Mouse (Mus musculus) limb, embryonic 14.5 days (tissue): ENCODE data around the gene Shpk. TPM values are rescaled to one million over a fixed set of nuclear protein-coding genes. Genes with fewer than 3 reads are reported as not detected.

Experiments
- ATAC-seq: fragments of 200-750 bp; cut with Nextera tagmentation; 2 replicates; pipeline ENCODE4 v1.8.0; 2017; ENCODE audit warnings: low read depth, moderate number of reproducible peaks, moderate TSS enrichment; ENCODE audit not compliant: low FRiP score
- DNase-seq: peaks from one replicate; pipeline ENCODE4 v3.0.0-alpha.2; 2015; ENCODE audit warnings: low spot score
- H3K27ac ChIP-seq: fragments of 300-500 bp; sonication (generic); replicated peaks from 2 replicates; pipeline ENCODE4 v1.5.1; 2014; ENCODE audit warnings: low read depth, mild to moderate bottlenecking, low read length, moderate library complexity, mixed read lengths
- H3K27me3 ChIP-seq: fragments of 300-500 bp; sonication (generic); 2 replicates; pipeline ENCODE4 v1.6.1; 2014; ENCODE audit warnings: low read length, mixed read lengths; ENCODE audit not compliant: control insufficient read depth, insufficient read depth
- H3K36me3 ChIP-seq: fragments of 300-500 bp; sonication (generic); 2 replicates; pipeline ENCODE4 v1.6.1; 2014; ENCODE audit warnings: mild to moderate bottlenecking, low read length, moderate library complexity, mixed read lengths; ENCODE audit not compliant: control insufficient read depth, insufficient read depth
- H3K4me1 ChIP-seq: fragments of 300-500 bp; sonication (generic); 2 replicates; pipeline ENCODE4 v1.6.1; 2014; ENCODE audit warnings: antibody characterized with exemption, low read length, mixed read lengths; ENCODE audit not compliant: control insufficient read depth, insufficient read depth
- H3K4me2 ChIP-seq: fragments of 300-500 bp; sonication (generic); replicated peaks from 2 replicates; pipeline ENCODE4 v1.6.1; 2014; ENCODE audit warnings: low read depth, mild to moderate bottlenecking, low read length, moderate library complexity; ENCODE audit not compliant: severe bottlenecking
- H3K4me3 ChIP-seq: fragments of 300-500 bp; sonication (generic); replicated peaks from 2 replicates; pipeline ENCODE4 v1.5.1; 2014; ENCODE audit warnings: low read length
- H3K9ac ChIP-seq: fragments of 300-500 bp; sonication (generic); 2 replicates; pipeline ENCODE4 v1.6.1; 2014; ENCODE audit warnings: mild to moderate bottlenecking, low read depth, low read length, moderate library complexity; ENCODE audit not compliant: severe bottlenecking
- H3K9me3 ChIP-seq: fragments of 300-500 bp; sonication (generic); 2 replicates; pipeline ENCODE4 v1.6.1; 2016; ENCODE audit warnings: low read length; ENCODE audit not compliant: control insufficient read depth
- POLR2A ChIP-seq: fragments of 200-500 bp; IDR thresholded peaks from 2 replicates; pipeline ENCODE4 v1.8.0; 2012; ENCODE audit warnings: inconsistent platforms, mild to moderate bottlenecking, moderate library complexity, borderline replicate concordance; ENCODE audit not compliant: insufficient read depth, insufficient read length; ENCODE audit errors: extremely low read depth
- WGBS: fragments of 180-500 bp; shearing (Covaris S2); extraction: QIAGEN DNeasy Blood & Tissue Kit; methylation state at CpG from one replicate; pipeline ENCODE4 v1.1.7; 2014; 5-methylcytosine and 5-hydroxymethylcytosine counted together
- polyA plus RNA-seq, 2 experiments: library from polyadenylated mRNA; depleted of rRNA in 1 of 2; stranded (reverse) in 1 of 2; unstranded in 1 of 2; fragments of >200 nt; fragmentation: Nextera tagmentation in 1 of 2; extraction: Ambion mirVana in 1 of 2; gene quantifications; 2 replicates each; pipeline versions ENCODE4 v1.2.1 to v1.2.3; 2012 to 2014

Shpk gene
- polyA plus RNA-seq, 2 experiments: 1.8 to 3.0 TPM

DNA sequence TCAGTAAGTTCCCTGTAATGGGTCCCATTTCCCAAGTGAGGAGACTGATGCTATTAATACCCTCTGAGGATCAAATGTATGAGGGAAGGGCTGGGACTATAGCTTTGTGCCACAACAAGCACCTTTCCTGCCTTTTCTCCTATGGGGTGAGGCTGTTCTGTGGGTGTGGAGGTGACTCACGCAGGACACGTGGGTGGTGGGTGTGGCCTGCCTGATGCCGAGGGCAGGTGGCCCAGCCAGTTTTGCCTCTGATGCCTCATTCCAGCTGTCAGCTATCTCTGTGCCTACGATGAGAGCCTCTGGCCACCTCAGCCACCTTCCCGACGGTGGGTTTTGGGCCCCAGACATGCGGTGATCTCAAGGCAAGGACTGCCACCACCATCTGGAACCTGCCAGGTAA lies 68.0 kb downstream of the Shpk start, which contains the start of gene Trpv3:
TSS of gene Trpv3 (plus strand) at position 122 of the 400 bp plus-strand sequence.
- no peaks in the 10 kb centered on the region for H3K4me1 ChIP-seq
- DNase-seq (peak; percentile 16), ATAC-seq (no peak)
- no peak within 1 kb of the TSS for H3K4me2 ChIP-seq
- 77% methylated on average over 7 of the region's 7 CpGs for WGBS
- no peak for TF ChIP-seq POLR2A
- H3K36me3 ChIP-seq: no peaks in the 10 kb centered on the region
- H3K9ac ChIP-seq: no peak within 1 kb of the TSS
- no peaks in the 10 kb centered on the region for H3K27me3 ChIP-seq
- no peaks in the 10 kb centered on the region for H3K9me3 ChIP-seq
- no peak within 1 kb of the TSS for H3K27ac ChIP-seq
- H3K4me3 ChIP-seq: no peak within 1 kb of the TSS

Other genes with a start within 250 kb of the Shpk start
- 2.6 and 2.7 TPM in 2 replicates for gene Atp2a3, start 238.3 kb upstream of the Shpk start, polyA plus RNA-seq (2012; rRNA removed)
- gene Atp2a3, start 238.3 kb upstream of the Shpk start, polyA plus RNA-seq (2014; fragmentation: Nextera tagmentation; extraction: Ambion mirVana): 2.3 TPM in 2 replicates
- 1.8 and 2.1 TPM in 2 replicates for gene P2rx1, start 200.4 kb upstream of the Shpk start, polyA plus RNA-seq (2012; rRNA removed)
- gene P2rx1, start 200.4 kb upstream of the Shpk start, polyA plus RNA-seq (2014; fragmentation: Nextera tagmentation; extraction: Ambion mirVana): 1.9 and 2.2 TPM in 2 replicates
- 11.1 and 11.4 TPM in 2 replicates for gene Camkk1, start 180.5 kb upstream of the Shpk start, polyA plus RNA-seq (2012; rRNA removed)
- gene Camkk1, start 180.5 kb upstream of the Shpk start, polyA plus RNA-seq (2014; fragmentation: Nextera tagmentation; extraction: Ambion mirVana): 5.5 and 5.8 TPM in 2 replicates
- gene Ncbp3, start 151.7 kb upstream of the Shpk start, polyA plus RNA-seq (2012; rRNA removed): 6.3 and 7.1 TPM in 2 replicates
- gene Ncbp3, start 151.7 kb upstream of the Shpk start, polyA plus RNA-seq (2014; fragmentation: Nextera tagmentation; extraction: Ambion mirVana): 10.1 and 11.7 TPM in 2 replicates
- gene Itgae, start 108.9 kb upstream of the Shpk start, polyA plus RNA-seq (2012; rRNA removed): 0.12 and 0.15 TPM in 2 replicates
- 0.35 and 0.37 TPM in 2 replicates for gene Itgae, start 108.9 kb upstream of the Shpk start, polyA plus RNA-seq (2014; fragmentation: Nextera tagmentation; extraction: Ambion mirVana)
- 5.5 and 6.1 TPM in 2 replicates for gene Haspin, start 61.2 kb upstream of the Shpk start, polyA plus RNA-seq (2012; rRNA removed)
- 11.2 and 12.6 TPM in 2 replicates for gene Haspin, start 61.2 kb upstream of the Shpk start, polyA plus RNA-seq (2014; fragmentation: Nextera tagmentation; extraction: Ambion mirVana)
- 1.5 and 1.7 TPM in 2 replicates for gene P2rx5, start 39.0 kb upstream of the Shpk start, polyA plus RNA-seq (2012; rRNA removed)
- 1.0 and 1.3 TPM in 2 replicates for gene P2rx5, start 39.0 kb upstream of the Shpk start, polyA plus RNA-seq (2014; fragmentation: Nextera tagmentation; extraction: Ambion mirVana)
- gene Emc6, start 22.4 kb upstream of the Shpk start, polyA plus RNA-seq (2012; rRNA removed): 64.7 and 79.8 TPM in 2 replicates
- 101 and 102 TPM in 2 replicates for gene Emc6, start 22.4 kb upstream of the Shpk start, polyA plus RNA-seq (2014; fragmentation: Nextera tagmentation; extraction: Ambion mirVana)
- gene Tax1bp3, start 22.4 kb upstream of the Shpk start, polyA plus RNA-seq (2012; rRNA removed): 106 and 135 TPM in 2 replicates
- 224 and 235 TPM in 2 replicates for gene Tax1bp3, start 22.4 kb upstream of the Shpk start, polyA plus RNA-seq (2014; fragmentation: Nextera tagmentation; extraction: Ambion mirVana)
- 25.9 and 32.0 TPM in 2 replicates for gene Ctns, start 418 bp upstream of the Shpk start, polyA plus RNA-seq (2012; rRNA removed)
- 24.6 and 27.4 TPM in 2 replicates for gene Ctns, start 418 bp upstream of the Shpk start, polyA plus RNA-seq (2014; fragmentation: Nextera tagmentation; extraction: Ambion mirVana)
- gene Trpv1, start 34.8 kb downstream of the Shpk start, polyA plus RNA-seq (2012; rRNA removed): 0.20 and 0.22 TPM in 2 replicates
- gene Trpv1, start 34.8 kb downstream of the Shpk start, polyA plus RNA-seq (2014; fragmentation: Nextera tagmentation; extraction: Ambion mirVana): 0.41 TPM in 1 of 2 replicates, not detected in the other
- 0.41 and 0.54 TPM in 2 replicates for gene Trpv3, start 67.9 kb downstream of the Shpk start, polyA plus RNA-seq (2012; rRNA removed)
- gene Trpv3, start 67.9 kb downstream of the Shpk start, polyA plus RNA-seq (2014; fragmentation: Nextera tagmentation; extraction: Ambion mirVana): 0.47 and 0.55 TPM in 2 replicates
- 1.1 TPM in 2 replicates for gene Aspa, start 130.1 kb downstream of the Shpk start, polyA plus RNA-seq (2012; rRNA removed)
- gene Aspa, start 130.1 kb downstream of the Shpk start, polyA plus RNA-seq (2014; fragmentation: Nextera tagmentation; extraction: Ambion mirVana): 0.76 and 1.0 TPM in 2 replicates
- gene Gm49340, start 130.3 kb downstream of the Shpk start, polyA plus RNA-seq (2012; rRNA removed): not detected in 2 replicates
- not detected in 2 replicates for gene Gm49340, start 130.3 kb downstream of the Shpk start, polyA plus RNA-seq (2014; fragmentation: Nextera tagmentation; extraction: Ambion mirVana)
- gene Spata22, start 130.3 kb downstream of the Shpk start, polyA plus RNA-seq (2012; rRNA removed): not detected in 2 replicates
- not detected in 2 replicates for gene Spata22, start 130.3 kb downstream of the Shpk start, polyA plus RNA-seq (2014; fragmentation: Nextera tagmentation; extraction: Ambion mirVana)
- not detected in 2 replicates for gene Olfr20, start 151.3 kb downstream of the Shpk start, polyA plus RNA-seq (2012; rRNA removed)
- not detected in 2 replicates for gene Olfr20, start 151.3 kb downstream of the Shpk start, polyA plus RNA-seq (2014; fragmentation: Nextera tagmentation; extraction: Ambion mirVana)
- not detected in 2 replicates for gene Olfr376, start 171.8 kb downstream of the Shpk start, polyA plus RNA-seq (2012; rRNA removed)
- not detected in 2 replicates for gene Olfr376, start 171.8 kb downstream of the Shpk start, polyA plus RNA-seq (2014; fragmentation: Nextera tagmentation; extraction: Ambion mirVana)
- gene Olfr1, start 200.2 kb downstream of the Shpk start, polyA plus RNA-seq (2012; rRNA removed): not detected in 2 replicates
- gene Olfr1, start 200.2 kb downstream of the Shpk start, polyA plus RNA-seq (2014; fragmentation: Nextera tagmentation; extraction: Ambion mirVana): not detected in 2 replicates
- gene Olfr378, start 229.0 kb downstream of the Shpk start, polyA plus RNA-seq (2012; rRNA removed): not detected in 2 replicates
- not detected in 2 replicates for gene Olfr378, start 229.0 kb downstream of the Shpk start, polyA plus RNA-seq (2014; fragmentation: Nextera tagmentation; extraction: Ambion mirVana)